Mouse (Mus musculus) liver, adult (tissue): ENCODE measurements around the gene Peli2.

ENCODE experiments used
- GATA4 ChIP-seq: IDR thresholded peaks from 2 replicates; pipeline ENCODE4 v1.6.1; 2014; ENCODE audit warnings: mild to moderate bottlenecking, low read length; ENCODE audit not compliant: insufficient replicate concordance

The Peli2 gene

DNA sequence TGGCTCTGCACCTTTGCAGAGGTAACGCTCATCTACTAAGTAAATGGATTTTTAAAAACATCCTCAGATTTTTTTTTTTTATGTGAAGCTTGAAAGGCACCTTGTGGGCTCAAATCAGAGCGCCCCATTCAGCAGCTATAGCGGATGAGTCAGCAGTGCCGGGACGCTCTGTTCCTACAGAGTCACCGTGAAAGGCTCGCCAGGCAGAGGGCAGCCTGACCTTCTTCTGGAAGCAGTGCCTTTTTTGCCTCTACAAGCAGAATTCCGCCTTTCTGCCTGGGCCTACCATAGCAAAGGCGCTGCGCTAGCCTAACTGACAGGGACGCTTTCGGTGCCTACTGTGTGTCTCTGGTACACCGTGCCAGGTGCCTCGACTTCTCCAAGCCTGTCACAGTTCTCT is 41.8 kb downstream of the Peli2 start:
- TF ChIP-seq GATA4: no peak

DNA sequence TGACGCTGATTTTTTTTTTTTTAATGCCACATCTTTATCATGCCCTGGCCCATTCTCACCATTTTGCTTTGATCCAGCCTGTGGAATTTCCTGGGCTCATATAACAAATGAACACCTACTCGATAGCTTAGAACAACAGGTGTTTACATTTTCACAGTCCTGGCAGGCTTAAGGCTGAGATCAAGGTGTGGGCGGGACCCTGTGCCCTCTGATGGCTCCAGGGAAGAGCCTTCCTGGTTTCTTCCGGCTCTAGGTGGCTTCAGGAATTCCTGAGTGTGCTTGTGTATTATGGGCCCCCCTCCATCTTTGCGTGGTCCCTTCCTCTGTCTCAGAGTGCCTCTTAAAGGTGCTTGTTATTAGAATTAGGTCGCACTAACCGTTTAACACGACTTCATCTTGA is 44.3 kb downstream of the Peli2 start:
- no peak for TF ChIP-seq GATA4

DNA sequence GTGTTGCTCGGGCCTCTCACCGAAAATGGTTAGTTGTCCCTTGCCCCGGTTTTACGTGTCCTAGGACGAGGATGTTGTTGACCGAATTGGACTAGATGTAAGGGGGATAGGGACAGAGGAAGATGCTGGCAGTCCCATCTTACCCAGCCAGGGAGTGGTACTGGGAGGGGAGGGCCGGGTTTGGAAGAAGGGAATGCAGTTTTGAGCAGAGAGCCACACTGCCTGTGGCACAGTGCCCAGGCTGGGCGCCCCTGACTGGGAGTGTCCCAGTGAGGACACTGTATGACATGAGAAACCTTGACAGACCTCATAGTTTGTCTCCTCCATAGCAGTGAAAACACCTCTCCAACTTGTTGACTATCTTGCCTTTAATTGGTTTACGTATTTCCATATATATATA is 45.8 kb downstream of the Peli2 start:
- no peak for TF ChIP-seq GATA4

DNA sequence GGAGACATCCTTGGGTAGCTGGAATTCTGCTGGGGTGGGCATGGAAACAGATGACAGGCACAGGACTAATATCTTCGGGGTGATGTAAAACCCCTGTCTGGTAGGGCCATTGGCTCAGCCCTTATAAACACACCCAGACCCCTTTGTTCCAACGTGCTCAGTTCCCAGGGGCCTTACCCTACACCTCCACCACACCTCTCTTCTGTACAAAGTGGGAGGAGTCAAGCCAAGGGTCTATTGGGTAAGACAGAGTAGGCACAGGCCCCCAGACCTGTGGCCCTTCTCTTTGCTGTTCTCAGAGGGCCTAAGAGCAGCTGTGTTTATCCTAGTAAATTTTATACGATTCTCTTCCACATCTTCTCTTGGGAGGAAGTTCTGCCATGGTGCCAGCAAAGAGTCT is 46.4 kb downstream of the Peli2 start:
- no peak for TF ChIP-seq GATA4

DNA sequence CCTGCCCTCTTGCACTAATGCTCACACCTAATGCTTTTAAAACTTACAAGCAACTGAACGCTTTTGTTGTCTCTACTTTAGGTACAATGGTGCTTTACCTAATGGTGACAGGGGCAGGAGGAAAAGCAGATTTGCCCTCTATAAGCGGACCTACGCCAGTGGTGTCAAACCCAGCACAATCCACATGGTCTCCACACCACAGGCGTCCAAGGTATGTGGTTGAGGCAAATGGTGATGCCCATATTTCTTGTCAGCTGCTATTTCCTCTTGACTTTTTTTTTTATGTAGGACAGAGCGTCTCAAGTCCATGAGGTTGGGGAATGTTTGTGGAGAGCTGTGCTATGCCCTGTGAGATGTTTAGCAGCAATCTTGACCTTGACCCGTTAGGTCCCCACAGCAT is 47.5 kb downstream of the Peli2 start:
- no peak for TF ChIP-seq GATA4

DNA sequence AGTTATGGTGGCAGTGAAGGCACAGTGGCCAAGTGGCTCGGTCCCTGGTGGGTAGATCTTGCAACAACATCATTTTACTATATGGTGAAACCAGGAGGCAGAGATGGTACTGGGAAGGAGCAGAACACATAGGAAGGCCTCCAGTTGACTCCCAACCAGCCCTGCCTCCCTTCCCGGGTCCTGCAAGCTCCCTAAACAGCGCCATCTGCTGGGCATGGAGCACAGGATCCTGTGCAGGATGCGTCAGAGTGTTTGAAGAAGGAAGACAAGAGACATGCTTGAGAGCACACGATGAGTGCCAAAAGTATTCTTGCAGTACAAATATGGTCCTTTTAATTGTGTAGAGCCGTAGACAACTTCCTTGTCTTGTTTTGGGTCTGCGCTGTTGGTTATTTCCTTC is 49.3 kb downstream of the Peli2 start:
- TF ChIP-seq GATA4: no peak

DNA sequence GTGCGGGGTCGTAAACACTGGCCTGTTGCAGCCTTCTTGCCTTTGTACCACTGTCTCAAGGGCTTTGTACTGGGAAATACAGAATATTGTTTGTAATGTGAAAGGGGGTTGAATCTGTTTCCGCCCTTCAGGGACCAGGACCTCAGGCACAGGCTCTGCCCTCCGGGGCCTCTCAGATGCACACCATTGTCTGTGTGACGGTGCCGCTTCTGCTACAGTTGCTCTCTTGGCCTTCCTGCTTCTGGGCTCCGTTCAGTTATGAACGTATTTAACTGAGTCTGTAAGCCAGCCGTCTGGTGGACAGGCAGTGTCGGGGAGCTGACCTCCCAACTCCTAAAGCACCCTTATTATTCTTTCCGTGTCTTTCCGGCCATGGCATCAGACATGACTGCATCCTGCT is 50.6 kb downstream of the Peli2 start:
- no peak for TF ChIP-seq GATA4

DNA sequence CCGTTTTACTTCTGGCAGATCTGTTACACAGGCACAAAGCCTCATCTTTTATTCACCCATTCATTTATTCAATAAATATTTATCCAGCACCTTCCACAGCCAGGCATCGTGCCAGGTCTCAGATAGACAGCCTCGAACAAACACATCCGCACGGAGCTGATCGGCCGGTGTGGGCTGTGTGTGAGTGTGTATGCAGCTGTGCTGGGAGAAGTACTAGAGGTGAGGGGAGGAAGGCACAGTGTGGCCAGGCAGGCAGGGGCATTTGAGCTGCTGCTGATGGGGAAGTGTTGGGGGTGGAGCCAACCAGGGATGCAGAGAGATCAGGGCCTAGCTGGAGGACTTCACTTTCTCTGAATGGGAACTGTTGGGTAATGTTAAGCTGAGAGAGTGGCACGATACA is 51.4 kb downstream of the Peli2 start:
- no peak for TF ChIP-seq GATA4

DNA sequence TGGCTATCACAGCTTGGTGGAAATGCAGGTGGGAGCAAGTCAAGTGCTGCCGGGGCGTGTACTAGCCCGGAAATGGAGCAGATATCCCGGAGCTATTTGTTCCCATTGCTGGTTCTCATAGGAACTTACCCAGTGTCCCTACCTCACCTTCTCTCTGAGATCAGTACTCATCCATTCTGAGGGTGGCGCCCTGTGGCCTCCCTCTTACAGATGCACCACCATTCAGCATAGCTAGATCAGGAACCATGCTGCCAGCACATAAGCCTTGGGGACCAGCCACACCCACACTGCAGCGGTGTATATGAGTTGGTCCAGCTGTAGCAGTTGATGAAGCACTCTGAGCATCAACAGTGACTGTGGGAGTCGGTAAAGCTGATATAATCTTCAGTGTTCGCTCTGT is 52.3 kb downstream of the Peli2 start:
- TF ChIP-seq GATA4: no peak

DNA sequence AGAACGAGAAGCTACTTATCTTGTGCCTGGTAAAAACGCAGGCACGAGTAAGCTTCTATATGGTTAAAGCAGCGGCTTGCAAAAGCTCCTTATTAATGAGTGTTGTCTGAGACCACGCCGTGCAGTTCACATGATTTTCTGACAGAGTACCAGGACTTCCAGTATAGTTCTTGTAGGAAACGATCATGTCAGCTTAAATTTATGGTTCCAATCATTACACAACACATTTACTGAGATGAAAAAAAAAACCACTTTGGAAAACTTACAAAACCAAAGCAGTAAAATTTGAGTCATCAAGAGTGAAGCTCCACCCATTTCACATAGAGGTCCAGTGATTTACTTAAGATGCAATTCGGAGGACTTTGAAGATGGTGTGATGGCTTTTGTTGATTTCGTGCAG is 53.2 kb downstream of the Peli2 start:
- no peak for TF ChIP-seq GATA4

DNA sequence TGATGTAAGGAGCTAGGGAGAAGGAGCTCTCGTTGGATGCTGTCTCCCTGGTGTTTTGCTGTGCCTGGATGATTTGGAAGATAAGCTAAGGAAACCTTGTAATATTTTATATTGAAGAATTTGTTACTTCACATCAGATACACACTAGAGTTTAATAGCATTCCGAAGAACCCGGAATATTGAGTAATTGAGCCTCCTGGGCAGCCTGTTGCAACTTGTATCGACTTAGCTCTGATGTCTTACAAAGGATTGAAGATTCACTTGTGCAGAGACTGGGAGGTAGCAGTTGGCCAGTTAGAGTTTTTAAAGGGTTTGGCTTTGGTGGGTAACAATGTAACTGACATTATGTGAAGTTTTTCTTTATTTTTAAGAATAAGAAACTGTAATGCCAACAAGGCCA is 53.7 kb downstream of the Peli2 start:
- no peak for TF ChIP-seq GATA4

DNA sequence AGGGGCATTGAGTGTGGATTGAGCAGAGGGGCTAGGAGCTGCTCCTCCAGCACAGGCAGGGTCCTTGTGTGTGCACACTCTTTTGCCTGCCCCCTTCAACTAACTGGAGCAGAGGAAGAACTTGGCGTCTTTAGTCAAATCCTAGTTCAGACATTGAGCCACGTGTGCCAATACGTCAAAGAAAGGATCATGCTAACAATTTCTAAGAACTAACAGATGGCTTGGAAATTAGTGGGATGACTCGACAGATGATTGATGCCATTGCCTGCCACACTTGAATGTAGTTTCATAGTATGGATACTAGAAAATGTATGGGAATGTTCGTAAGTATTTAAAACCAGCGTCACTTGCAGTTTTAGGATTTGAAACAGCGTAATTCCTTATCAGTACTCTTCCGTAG is 54.5 kb downstream of the Peli2 start:
- no peak for TF ChIP-seq GATA4

DNA sequence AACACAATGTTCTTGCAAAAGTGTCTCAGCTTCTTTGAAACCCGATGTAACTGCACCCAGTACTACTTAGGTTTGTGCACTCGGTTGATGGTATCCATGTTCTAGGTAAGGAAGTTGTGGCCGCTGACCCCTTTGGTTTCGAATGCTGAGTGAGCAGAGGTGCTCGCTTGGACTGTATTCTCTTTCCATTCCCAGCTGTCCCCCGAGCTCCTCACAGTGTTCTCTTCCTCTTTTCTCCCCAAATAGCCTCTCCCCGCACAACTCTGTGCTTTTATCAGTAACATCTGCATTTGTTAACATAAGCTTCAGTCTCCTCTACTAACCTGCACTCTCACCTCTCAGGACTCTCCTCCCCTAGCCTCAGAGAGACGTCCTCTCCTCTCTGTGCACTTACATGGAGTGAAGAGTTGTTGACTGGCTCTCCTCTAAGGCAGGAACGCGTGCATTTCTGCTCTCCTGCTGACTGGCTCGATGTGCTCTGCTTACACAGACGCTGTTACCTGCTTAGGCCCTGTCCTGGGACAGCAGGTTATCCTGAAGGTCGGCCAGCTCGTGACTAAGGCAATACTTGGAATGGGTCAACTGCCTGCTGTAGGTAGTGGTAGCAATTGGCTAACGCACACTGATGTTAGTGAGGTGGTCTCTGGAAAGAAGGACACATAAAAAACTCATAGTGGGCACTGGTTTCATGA is 57.8 kb downstream of the Peli2 start:
- no peak for TF ChIP-seq GATA4

DNA sequence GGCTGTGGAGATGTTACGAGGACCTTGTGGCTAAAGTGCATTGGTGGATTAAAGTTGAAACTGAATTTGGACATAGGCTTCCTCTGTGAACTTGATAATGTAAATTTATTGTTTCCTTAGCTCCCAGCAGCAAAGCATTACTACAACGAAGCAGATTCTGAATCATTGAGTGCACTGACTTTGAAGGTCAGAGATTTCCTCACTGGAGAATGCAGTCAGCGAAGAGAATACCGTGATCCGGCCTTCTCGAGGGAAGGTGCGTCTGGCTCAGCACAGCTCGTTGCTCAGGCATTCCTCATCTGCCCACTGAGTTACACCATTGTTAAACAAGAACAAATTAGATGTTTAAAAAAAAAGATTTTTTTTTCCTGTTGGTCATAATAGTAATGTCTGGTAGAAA is 58.4 kb downstream of the Peli2 start:
- no peak for TF ChIP-seq GATA4

DNA sequence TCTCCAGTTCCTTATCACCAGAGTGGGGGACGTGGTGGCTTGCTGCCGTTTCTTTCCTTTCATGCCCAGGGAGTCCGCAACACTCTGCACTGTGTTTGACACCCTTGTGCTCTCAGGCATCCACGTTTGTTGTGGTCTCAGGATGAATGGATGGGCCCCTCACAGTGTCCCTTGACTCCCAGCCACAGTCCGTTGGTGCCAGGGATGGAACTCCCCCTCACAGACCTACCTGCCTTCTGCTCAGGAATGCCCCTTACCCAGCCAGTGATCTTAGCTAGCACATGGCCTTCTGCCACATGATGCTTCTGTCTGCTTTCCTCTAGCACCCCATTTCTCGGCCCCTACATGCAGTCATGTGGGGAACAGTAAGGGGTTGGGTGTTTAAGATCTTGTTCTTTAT is 65.7 kb downstream of the Peli2 start:
- TF ChIP-seq GATA4: no peak

DNA sequence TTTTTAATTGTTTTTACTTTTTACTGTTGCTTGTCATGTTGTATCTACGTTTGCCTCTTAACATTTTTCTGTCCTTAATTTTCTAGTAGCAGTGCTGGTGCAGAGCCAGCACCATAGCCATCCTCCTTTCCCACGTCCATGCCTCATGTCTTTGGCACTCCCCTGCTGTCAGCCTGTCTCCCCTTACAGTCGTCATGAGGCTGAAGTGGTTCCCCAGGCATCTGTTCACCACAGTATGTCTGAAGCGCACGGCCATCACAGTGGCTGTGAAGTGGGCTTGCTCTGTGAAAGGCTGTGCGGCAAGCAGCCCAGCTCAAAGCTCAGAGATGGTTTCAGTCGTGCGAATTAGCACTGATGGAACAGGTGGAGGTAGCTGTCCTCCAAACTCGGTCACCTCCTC is 66.5 kb downstream of the Peli2 start:
- TF ChIP-seq GATA4: no peak

DNA sequence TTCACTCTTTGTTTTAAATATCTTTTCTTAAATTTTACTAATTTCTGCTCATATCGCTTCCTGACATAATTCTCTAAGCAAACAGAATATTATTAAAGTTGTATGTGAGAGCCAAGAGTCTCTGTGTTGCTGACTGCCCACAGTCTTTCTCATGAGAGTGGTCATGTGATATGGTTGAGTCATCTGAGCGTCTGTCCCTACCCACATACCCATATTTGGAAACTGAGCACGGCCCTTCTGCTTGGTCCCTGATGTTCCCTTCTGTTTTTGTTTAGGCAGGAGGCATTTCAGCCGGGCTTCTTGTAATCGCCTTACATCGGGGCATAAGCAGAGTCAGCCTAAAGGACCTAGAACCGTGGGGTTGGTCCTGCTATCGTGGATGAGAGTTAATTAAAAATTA is 68.7 kb downstream of the Peli2 start:
- TF ChIP-seq GATA4: no peak
